Mouse (Mus musculus): Measurements from ENCODE around the gene Cmss1. TPM values are rescaled to one million over a fixed set of nuclear protein-coding genes. Genes with fewer than 3 reads are reported as not detected.

Gene Cmss1
- 10 to 100 TPM; 20.1 to 22.0 TPM for total RNA-seq (2021)
- long read RNA-seq, experiment 1, partial matches to known transcripts: 0 of 12 reads
- long read RNA-seq, experiment 1, other reads (novel, unspliced or antisense): 9 of 12 reads
- long read RNA-seq, experiment 2, partial matches to known transcripts: 2 of 15 reads
- long read RNA-seq, experiment 2, other reads (novel, unspliced or antisense): 11 of 15 reads

- H3K27ac ChIP-seq: peak within 1 kb of the TSS; percentile 96
- no peak for TF ChIP-seq CTCF (IDR thresholded peaks at IDR 0.05)
- peak within 1 kb of the TSS; percentile 78 for H3K4me3 ChIP-seq
- DNase-seq (ENCODE audit: extremely low spot score in 1 of 2, low spot score in 2 of 2): peak; percentile 81 to 85
- intact Hi-C loops (cut with DNase I): loop anchor here (10.0 kb wide), 1 partner anchor 832 kb away; no protein-coding TSS in a partner anchor
These were observed at the start of gene Cmss1 for GRCm38 (mm10) chr16:57606444-57607227. TSS of gene Cmss1 (minus strand) at chr16:57606864.

DNA sequence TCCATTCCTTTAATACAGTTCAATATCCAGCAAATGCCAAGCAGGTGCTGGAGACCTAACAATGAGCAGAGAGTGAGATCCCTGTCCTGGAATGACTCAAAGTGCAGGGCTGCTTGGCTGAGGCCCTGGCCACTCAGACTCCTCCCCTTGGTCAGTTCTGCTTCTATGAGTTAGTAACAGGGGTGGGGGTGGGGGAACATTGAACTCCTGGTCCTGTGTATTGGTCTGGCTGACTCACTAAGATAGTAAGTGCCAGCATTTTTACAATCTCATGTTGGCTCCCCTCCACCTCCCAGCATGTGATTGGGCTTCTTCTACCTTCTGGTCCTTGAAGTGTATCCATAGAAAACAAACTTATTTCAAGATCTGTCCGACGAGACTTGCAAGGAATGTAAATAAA lies 43.2 kb upstream of the Cmss1 start:
- intact Hi-C loops (cut with DNase I): no loop called here
- no peak for DNase-seq (ENCODE audit: extremely low spot score in 1 of 2, low spot score in 2 of 2)
- no peak overlapping the region for H3K4me3 ChIP-seq
- no peak for TF ChIP-seq CTCF (IDR thresholded peaks at IDR 0.05)
- H3K27ac ChIP-seq: no peak overlapping the region

GRCm38 (mm10) chr16:57641346-57641885 lies 34.8 kb upstream of the Cmss1 start:
- no peak overlapping the region for H3K4me3 ChIP-seq
- DNase-seq (ENCODE audit: extremely low spot score in 1 of 2, low spot score in 2 of 2): no peak
- TF ChIP-seq CTCF (IDR thresholded peaks at IDR 0.05): no peak
- intact Hi-C loops (cut with DNase I): no loop called here
- H3K27ac ChIP-seq: no peak overlapping the region

GRCm38 (mm10) chr16:57634766-57635165 lies 28.1 kb upstream of the Cmss1 start:
- Histone ChIP-seq H3K4me3 (no peak overlapping the region), H3K27ac (no peak overlapping the region)
- no peak for DNase-seq (ENCODE audit: extremely low spot score in 1 of 2, low spot score in 2 of 2)
- intact Hi-C loops (cut with DNase I): loop anchor here (5.0 to 10.0 kb wide), 4 partner anchors 648 to 1770 kb away; partner anchors contain the start of gene Gabrr3
- no peak for TF ChIP-seq CTCF (IDR thresholded peaks at IDR 0.05)

DNA sequence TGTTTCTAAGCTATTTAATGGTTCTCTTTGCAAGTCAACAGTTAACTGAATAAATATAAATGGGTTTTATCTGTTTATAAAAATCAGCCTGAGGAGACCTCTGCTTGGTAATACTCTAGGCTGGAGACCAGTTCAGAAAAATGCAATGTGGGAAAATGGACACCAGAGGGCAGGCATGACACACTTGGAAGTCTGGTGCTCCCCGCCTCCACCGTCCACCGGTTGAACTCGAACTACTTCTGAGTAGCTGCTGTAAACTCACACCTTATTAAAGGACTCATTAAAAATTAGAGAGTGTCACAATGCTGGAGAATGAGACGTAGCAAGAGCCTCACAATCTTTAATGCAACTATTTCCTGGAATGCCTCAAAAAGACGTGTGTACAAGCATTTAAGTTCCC lies 27.5 kb upstream of the Cmss1 start:
- intact Hi-C loops (cut with DNase I): loop anchor here (5.0 to 10.0 kb wide), 4 partner anchors 648 to 1771 kb away; partner anchors contain the start of gene Gabrr3
- peak; percentile 90 for TF ChIP-seq CTCF (IDR thresholded peaks at IDR 0.05)
- peak; percentile 65 to 78 for DNase-seq (ENCODE audit: extremely low spot score in 1 of 2, low spot score in 2 of 2)
- H3K4me3 ChIP-seq: no peak overlapping the region
- H3K27ac ChIP-seq: no peak overlapping the region

DNA sequence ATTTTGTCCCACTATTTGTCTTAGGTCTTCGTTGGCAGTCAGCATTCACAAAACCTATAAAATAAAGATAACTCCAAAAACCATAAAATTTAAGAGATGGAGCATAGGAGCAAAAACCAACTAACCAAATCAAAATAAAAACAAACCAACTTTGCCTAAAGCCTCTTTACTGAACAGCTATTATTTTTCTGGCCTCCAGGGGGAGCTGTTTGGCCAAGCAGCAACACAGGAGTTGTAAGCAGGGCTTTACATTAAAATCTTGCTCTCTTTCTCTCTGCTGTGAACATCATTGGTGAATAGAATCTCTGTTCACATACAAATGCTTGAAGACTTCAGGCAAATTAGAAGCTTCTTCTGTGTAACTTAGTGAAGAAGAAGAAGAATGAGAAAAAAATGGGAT lies 5.1 kb upstream of the Cmss1 start:
- TF ChIP-seq CTCF (IDR thresholded peaks at IDR 0.05): peak; percentile 80
- Histone ChIP-seq H3K4me3 (no peak overlapping the region), H3K27ac (no peak overlapping the region)
- DNase-seq (ENCODE audit: extremely low spot score in 1 of 2, low spot score in 2 of 2): peak in 1 of 2 experiments; percentile 21
- intact Hi-C loops (cut with DNase I): no loop called here

DNA sequence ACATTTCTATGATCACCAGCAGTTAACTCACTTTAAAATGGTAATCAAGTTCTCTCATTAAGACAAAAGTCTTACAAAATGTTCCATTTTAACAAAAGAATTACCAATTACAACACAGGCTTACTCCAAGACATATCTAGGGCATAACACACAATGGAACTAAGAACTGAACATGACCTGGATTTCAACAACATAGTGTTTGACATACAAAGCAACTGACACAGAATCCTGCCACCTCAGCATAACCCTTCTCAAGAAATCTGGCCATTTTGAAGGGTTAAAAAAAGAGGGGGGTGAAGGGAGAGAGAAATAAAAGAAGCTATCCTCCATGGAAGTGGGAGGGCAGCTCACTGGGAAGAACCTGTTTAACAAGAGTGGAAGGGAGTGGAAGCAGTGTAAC lies 5.6 kb downstream of the Cmss1 start:
- Histone ChIP-seq H3K27ac (no peak overlapping the region), H3K4me3 (no peak overlapping the region)
- DNase-seq (ENCODE audit: extremely low spot score in 1 of 2, low spot score in 2 of 2): no peak
- intact Hi-C loops (cut with DNase I): loop anchor here (10.0 kb wide), 1 partner anchor 826 kb away; no protein-coding TSS in a partner anchor
- no peak for TF ChIP-seq CTCF (IDR thresholded peaks at IDR 0.05)

DNA sequence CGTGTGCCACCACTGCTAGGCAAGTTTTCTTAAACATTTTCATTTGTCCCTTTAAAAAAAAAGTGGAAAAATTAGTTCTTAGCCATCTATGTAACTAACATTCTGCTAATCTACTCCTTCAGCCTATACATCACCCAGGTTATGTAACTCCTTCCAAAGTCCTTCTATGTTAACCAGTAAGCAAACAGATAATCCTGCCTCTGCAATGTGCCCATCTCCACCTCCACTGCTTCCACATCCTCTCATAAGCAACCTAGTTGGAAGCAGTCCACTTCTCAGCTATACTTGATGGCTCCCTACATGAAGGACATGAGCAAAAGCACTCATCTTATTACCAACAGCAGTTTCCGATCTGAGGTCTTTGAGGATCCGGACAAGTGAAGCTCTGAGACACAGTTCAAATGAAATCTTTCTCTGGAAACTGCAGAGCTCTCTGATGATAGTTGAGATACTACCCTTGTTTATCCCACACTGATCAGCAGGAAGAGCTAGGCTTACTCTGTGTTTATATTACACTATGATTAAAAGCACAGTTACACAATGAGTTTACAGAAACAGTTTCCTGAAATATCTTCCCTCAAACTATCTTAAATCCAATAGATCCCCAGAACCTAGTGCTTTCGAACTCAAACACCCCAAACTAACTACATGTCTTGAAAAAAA lies 9.2 kb downstream of the Cmss1 start:
- Histone ChIP-seq H3K27ac (no peak overlapping the region), H3K4me3 (no peak overlapping the region)
- no peak for DNase-seq (ENCODE audit: extremely low spot score in 1 of 2, low spot score in 2 of 2)
- no peak for TF ChIP-seq CTCF (IDR thresholded peaks at IDR 0.05)
- intact Hi-C loops (cut with DNase I): loop anchor here (5.0 kb wide), 1 partner anchor 355 kb away; no protein-coding TSS in a partner anchor

DNA sequence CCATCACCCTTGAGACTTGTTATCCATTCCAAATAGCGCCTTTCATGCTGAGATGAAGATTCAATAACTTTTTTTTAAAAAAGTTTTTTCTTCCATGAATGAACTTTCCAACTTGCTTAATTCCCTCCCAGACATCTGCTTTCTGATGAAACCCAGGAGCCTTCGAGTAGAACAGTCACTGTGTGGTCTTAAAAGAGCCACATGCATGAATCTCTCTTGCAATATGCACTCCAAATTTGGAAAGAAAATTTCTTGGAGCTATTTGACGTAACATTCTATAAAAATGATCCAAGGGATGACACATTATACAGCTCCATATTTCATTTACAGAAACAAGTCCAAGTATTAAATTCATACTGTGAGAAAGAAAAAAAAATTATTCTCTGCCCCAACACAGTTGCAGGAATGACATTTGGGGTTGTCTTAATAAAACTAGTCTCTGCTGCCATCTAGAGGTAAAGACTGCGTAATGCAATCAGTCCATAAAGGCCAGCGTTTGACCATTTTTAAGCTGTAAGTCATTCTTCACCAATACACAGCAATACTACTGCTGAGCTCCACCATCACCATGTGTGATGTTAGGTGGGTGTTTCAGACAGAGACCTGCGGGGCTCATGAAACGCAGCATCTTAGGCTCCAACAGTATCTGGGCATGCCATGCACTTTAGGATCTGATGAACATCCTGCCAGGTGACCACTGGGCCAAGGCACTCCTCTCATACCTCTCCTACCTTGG lies 13.1 kb downstream of the Cmss1 start:
- intact Hi-C loops (cut with DNase I): no loop called here
- peak; percentile 17 to 18 for DNase-seq (ENCODE audit: extremely low spot score in 1 of 2, low spot score in 2 of 2)
- no peak overlapping the region for H3K4me3 ChIP-seq
- peak; percentile 92 for TF ChIP-seq CTCF (IDR thresholded peaks at IDR 0.05)
- H3K27ac ChIP-seq: no peak overlapping the region

- no peak for DNase-seq (ENCODE audit: extremely low spot score in 1 of 2, low spot score in 2 of 2)
- no peak for TF ChIP-seq CTCF (IDR thresholded peaks at IDR 0.05)
- H3K27ac ChIP-seq: no peak overlapping the region
- intact Hi-C loops (cut with DNase I): no loop called here
- H3K4me3 ChIP-seq: no peak overlapping the region
These were observed 21.5 kb downstream of the Cmss1 start for GRCm38 (mm10) chr16:57585201-57585600.

DNA sequence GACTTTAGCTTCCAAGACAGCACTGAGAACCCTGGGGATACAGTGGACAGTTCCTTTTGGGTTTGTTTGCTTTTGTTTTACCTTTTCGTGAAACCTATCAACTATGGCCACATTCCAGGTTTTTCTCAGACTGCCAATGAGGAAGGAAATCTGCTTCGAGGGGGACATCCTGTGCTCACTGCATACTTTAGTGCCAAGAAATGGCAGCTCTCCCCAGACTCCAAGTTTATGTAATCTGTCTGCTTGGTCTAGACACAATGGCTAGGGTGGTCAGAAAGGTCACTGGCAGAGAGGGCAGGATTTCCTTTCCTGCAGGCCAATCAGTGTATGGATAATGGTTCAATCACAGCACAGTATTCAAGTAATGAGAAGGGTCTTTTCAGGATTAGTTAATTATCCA lies 24.7 kb downstream of the Cmss1 start:
- DNase-seq (ENCODE audit: extremely low spot score in 1 of 2, low spot score in 2 of 2): no peak
- no peak overlapping the region for H3K27ac ChIP-seq
- intact Hi-C loops (cut with DNase I): loop anchor here (5.0 kb wide), 1 partner anchor 180 kb away; no protein-coding TSS in a partner anchor
- H3K4me3 ChIP-seq: no peak overlapping the region
- TF ChIP-seq CTCF (IDR thresholded peaks at IDR 0.05): no peak

Data from left cerebral cortex, adult 2 months (tissue).